Mouse (Mus musculus) embryonic fibroblast, embryonic 13.5 days (primary cell): ENCODE measurements at regions not wholly inside any gene's neighbourhood (a gene's known extent, or its start where the extent isn't known, plus 50 kb on each side); places are given as distances from the start of the nearest gene placed in this dataset.

Experiments used
- CTCF ChIP-seq: IDR thresholded peaks from 2 replicates; pipeline ENCODE4 v1.5.1; 2011; ENCODE audit warnings: mild to moderate bottlenecking, control low read depth, low read length, moderate library complexity, borderline replicate concordance; ENCODE audit not compliant: insufficient read depth
- POLR2A ChIP-seq: IDR thresholded peaks from 2 replicates; pipeline ENCODE4 v1.6.1; 2011; ENCODE audit warnings: low read depth, mild to moderate bottlenecking, control low read depth, low read length, moderate library complexity

- no peak for TF ChIP-seq CTCF
- TF ChIP-seq POLR2A: no peak
These were observed 105.7 kb upstream of the Syt13 start for GRCm38 (mm10) chr2:92809226-92809625.
